Mouse (Mus musculus): Measurements from ENCODE around the gene Aurkb. TPM values are rescaled to one million over a fixed set of nuclear protein-coding genes. Genes with fewer than 3 reads are reported as not detected.
A peak's percentile ranks its signal among the peaks of the same experiment; 100 is the strongest.

The Aurkb gene
- polyA plus RNA-seq, 1 experiment from 2014 or later: 236 TPM

- Histone ChIP-seq H3K27me3 (ENCODE audit: poor library complexity, severe bottlenecking) (no peaks in the 10 kb centered on the region), H3K36me3 (replicated peaks) (no peaks in the 10 kb centered on the region), H3K4me1 (peaks cover 6% of the 10 kb centered on the region), H3K27ac (no peak overlapping the region), H3K4me3 (no peak overlapping the region), H3K9me3 (no peaks in the 10 kb centered on the region)
- no peak for DNase-seq (ENCODE audit: extremely low spot score, low spot score)
- WGBS: 87% methylated on average over 15 of the region's 15 CpGs
Observed at GRCm38 (mm10) chr11:69080102-69080854, 34.8 kb downstream of the Aurkb start.

- WGBS: 87% methylated on average over 8 of the region's 8 CpGs
- Histone ChIP-seq H3K4me1 (peaks cover 6% of the 10 kb centered on the region), H3K27me3 (ENCODE audit: poor library complexity, severe bottlenecking) (no peaks in the 10 kb centered on the region), H3K27ac (no peak overlapping the region), H3K4me3 (no peak overlapping the region), H3K9me3 (no peaks in the 10 kb centered on the region), H3K36me3 (replicated peaks) (no peaks in the 10 kb centered on the region)
- DNase-seq (ENCODE audit: extremely low spot score, low spot score): no peak
Observed at GRCm38 (mm10) chr11:69080855-69081222, 35.4 kb downstream of the Aurkb start.

GRCm38 (mm10) chr11:69081613-69082012, 36.2 kb downstream of the Aurkb start:
- no peaks in the 10 kb centered on the region for H3K27me3 ChIP-seq (ENCODE audit: poor library complexity, severe bottlenecking)
- no peak overlapping the region for H3K27ac ChIP-seq
- no peak for DNase-seq (ENCODE audit: extremely low spot score, low spot score)
- H3K4me3 ChIP-seq: no peak overlapping the region
- 92% methylated on average over 7 of the region's 7 CpGs for WGBS
- peaks cover 7% of the 10 kb centered on the region for H3K4me1 ChIP-seq
- no peaks in the 10 kb centered on the region for H3K9me3 ChIP-seq
- no peaks in the 10 kb centered on the region for H3K36me3 ChIP-seq (replicated peaks)

GRCm38 (mm10) chr11:69085608-69086007, 40.2 kb downstream of the Aurkb start:
- no peaks in the 10 kb centered on the region for H3K9me3 ChIP-seq
- no peaks in the 10 kb centered on the region for H3K27me3 ChIP-seq (ENCODE audit: poor library complexity, severe bottlenecking)
- 68% methylated on average over 6 of the region's 6 CpGs for WGBS
- H3K4me1 ChIP-seq: peaks cover 39% of the 10 kb centered on the region
- DNase-seq (ENCODE audit: extremely low spot score, low spot score): no peak
- H3K4me3 ChIP-seq: no peak overlapping the region
- peaks cover 13% of the 10 kb centered on the region for H3K36me3 ChIP-seq (replicated peaks)
- H3K27ac ChIP-seq: no peak overlapping the region

GRCm38 (mm10) chr11:69086390-69086789, 40.9 kb downstream of the Aurkb start:
- no peak overlapping the region for H3K4me3 ChIP-seq
- H3K4me1 ChIP-seq: peaks cover 39% of the 10 kb centered on the region
- H3K36me3 ChIP-seq (replicated peaks): peaks cover 21% of the 10 kb centered on the region
- 75% methylated on average over 6 of the region's 6 CpGs for WGBS
- H3K9me3 ChIP-seq: no peaks in the 10 kb centered on the region
- H3K27me3 ChIP-seq (ENCODE audit: poor library complexity, severe bottlenecking): no peaks in the 10 kb centered on the region
- no peak for DNase-seq (ENCODE audit: extremely low spot score, low spot score)
- H3K27ac ChIP-seq: no peak overlapping the region

- Histone ChIP-seq H3K4me1 (peaks cover 43% of the 10 kb centered on the region), H3K36me3 (replicated peaks) (peaks cover 27% of the 10 kb centered on the region), H3K27me3 (ENCODE audit: poor library complexity, severe bottlenecking) (no peaks in the 10 kb centered on the region), H3K4me3 (peak overlapping the region; percentile 16; the same call in 1 of the 2 replicates), H3K27ac (peak overlapping the region; percentile 62), H3K9me3 (no peaks in the 10 kb centered on the region)
- WGBS: 39% methylated on average over 4 of the region's 4 CpGs
- DNase-seq (ENCODE audit: extremely low spot score, low spot score): no peak
Observed at GRCm38 (mm10) chr11:69087082-69087481, 41.6 kb downstream of the Aurkb start.

GRCm38 (mm10) chr11:69087597-69087996, 42.1 kb downstream of the Aurkb start:
- Histone ChIP-seq H3K27me3 (ENCODE audit: poor library complexity, severe bottlenecking) (no peaks in the 10 kb centered on the region), H3K36me3 (replicated peaks) (peaks cover 30% of the 10 kb centered on the region), H3K9me3 (no peaks in the 10 kb centered on the region), H3K4me3 (peak overlapping the region; percentile 98), H3K27ac (peak overlapping the region; percentile 98), H3K4me1 (peaks cover 43% of the 10 kb centered on the region)
- no peak for DNase-seq (ENCODE audit: extremely low spot score, low spot score)
- 68% methylated on average over 2 of the region's 2 CpGs for WGBS

- Histone ChIP-seq H3K4me3 (peak within 1 kb of the TSS; percentile 98), H3K4me1 (peaks cover 43% of the 10 kb centered on the region), H3K9me3 (no peaks in the 10 kb centered on the region), H3K27ac (peak within 1 kb of the TSS; percentile 98), H3K27me3 (ENCODE audit: poor library complexity, severe bottlenecking) (no peaks in the 10 kb centered on the region), H3K36me3 (replicated peaks) (peaks cover 33% of the 10 kb centered on the region)
- DNase-seq (ENCODE audit: extremely low spot score, low spot score): peak; percentile 90
- 1% methylated on average over 59 of the region's 67 CpGs for WGBS
Observed at GRCm38 (mm10) chr11:69088103-69088855, 42.8 kb downstream of the Aurkb start, which contains the start of gene Vamp2. TSS of gene Vamp2 (plus strand) at chr11:69088490.

GRCm38 (mm10) chr11:69088856-69089615, 43.6 kb downstream of the Aurkb start:
- peak overlapping the region; percentile 98 for H3K4me3 ChIP-seq
- WGBS: 12% methylated on average over 25 of the region's 25 CpGs

GRCm38 (mm10) chr11:69089616-69090290, 44.3 kb downstream of the Aurkb start:
- no peak for DNase-seq (ENCODE audit: extremely low spot score, low spot score)
- Histone ChIP-seq H3K4me3 (peak overlapping the region; percentile 98), H3K9me3 (no peaks in the 10 kb centered on the region), H3K27ac (peak overlapping the region; percentile 98), H3K36me3 (replicated peaks) (peaks cover 33% of the 10 kb centered on the region), H3K4me1 (peaks cover 51% of the 10 kb centered on the region), H3K27me3 (ENCODE audit: poor library complexity, severe bottlenecking) (no peaks in the 10 kb centered on the region)
- WGBS: 90% methylated on average over 12 of the region's 12 CpGs

More at GRCm38 (mm10) chr11:69088856-69089615, 43.6 kb downstream of the Aurkb start:
- no peaks in the 10 kb centered on the region for H3K27me3 ChIP-seq (ENCODE audit: poor library complexity, severe bottlenecking)
- DNase-seq (ENCODE audit: extremely low spot score, low spot score): no peak
- peaks cover 33% of the 10 kb centered on the region for H3K36me3 ChIP-seq (replicated peaks)
- H3K9me3 ChIP-seq: no peaks in the 10 kb centered on the region
- peaks cover 45% of the 10 kb centered on the region for H3K4me1 ChIP-seq
- H3K27ac ChIP-seq: peak overlapping the region; percentile 98

- peaks cover 33% of the 10 kb centered on the region for H3K36me3 ChIP-seq (replicated peaks)
Observed at GRCm38 (mm10) chr11:69090367-69090766, 44.9 kb downstream of the Aurkb start.

More at GRCm38 (mm10) chr11:69090367-69090766, 44.9 kb downstream of the Aurkb start:
- Histone ChIP-seq H3K27me3 (ENCODE audit: poor library complexity, severe bottlenecking) (no peaks in the 10 kb centered on the region), H3K9me3 (no peaks in the 10 kb centered on the region), H3K4me1 (peaks cover 56% of the 10 kb centered on the region), H3K27ac (no peak overlapping the region), H3K4me3 (peak overlapping the region; percentile 98; the same call in 1 of the 2 replicates)
- no peak for DNase-seq (ENCODE audit: extremely low spot score, low spot score)
- WGBS: 90% methylated on average over 6 of the region's 6 CpGs

Data from forebrain, embryonic 10.5 days (tissue).